Mouse (Mus musculus) liver (tissue): ENCODE data around the gene Rell1.
A peak's percentile ranks its signal among the peaks of the same experiment; 100 is the strongest.

ENCODE experiments used
- DNase-seq: peaks from one replicate; pipeline ENCODE4 v3.0.0-alpha.2; 2020; ENCODE audit warnings: mixed read lengths

Gene Rell1

GRCm38 (mm10) chr5:63891912-63892311 lies 76.8 kb downstream of the Rell1 start:
- DNase-seq: peak; percentile 11

- no peak for DNase-seq
Measured at GRCm38 (mm10) chr5:63891241-63891640, 77.5 kb downstream of the Rell1 start.

GRCm38 (mm10) chr5:63887111-63887510 lies 81.6 kb downstream of the Rell1 start:
- no peak for DNase-seq

DNA sequence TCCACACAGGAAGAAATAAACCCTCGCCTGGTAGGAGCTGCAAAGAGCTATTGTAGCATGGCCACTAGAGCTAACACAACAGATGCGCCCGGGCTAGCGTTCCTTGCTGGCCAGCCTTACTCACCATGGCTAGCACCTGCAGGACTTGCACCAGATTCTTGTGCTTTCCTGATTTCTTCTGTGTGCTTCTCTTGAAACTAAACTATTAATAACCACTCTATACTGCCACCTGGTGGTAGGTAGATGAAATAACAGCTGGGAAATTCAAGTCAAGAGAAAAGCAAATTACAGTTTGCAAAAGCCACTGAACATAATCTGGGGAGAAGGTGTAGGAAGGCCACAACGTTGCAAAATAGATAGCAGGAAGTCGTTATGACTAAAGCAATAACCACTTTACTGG lies 82.0 kb downstream of the Rell1 start:
- no peak for DNase-seq

DNA sequence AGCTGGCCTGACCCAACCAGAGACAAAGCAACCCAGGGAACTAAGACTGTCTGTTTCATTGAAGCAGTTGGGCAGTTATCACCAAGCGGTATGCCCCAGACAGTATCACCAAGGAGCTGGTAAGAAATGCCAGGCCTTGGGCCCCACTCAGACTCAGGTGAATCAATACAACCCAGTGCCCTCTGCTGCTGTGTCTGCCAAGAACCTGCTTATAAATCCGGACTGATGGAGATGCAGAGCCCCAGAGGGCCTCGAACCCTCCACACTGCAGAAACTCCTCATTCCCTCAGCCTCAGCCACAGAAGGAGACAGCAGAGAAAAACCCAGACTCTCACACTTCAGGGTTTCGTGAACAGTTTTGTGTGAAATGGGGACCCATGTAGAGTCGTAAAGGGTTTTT lies 82.4 kb downstream of the Rell1 start:
- DNase-seq: no peak

GRCm38 (mm10) chr5:63879026-63879425 lies 89.7 kb downstream of the Rell1 start:
- DNase-seq: no peak

GRCm38 (mm10) chr5:63876081-63876480 lies 92.6 kb downstream of the Rell1 start:
- no peak for DNase-seq

GRCm38 (mm10) chr5:63874880-63875279 lies 93.8 kb downstream of the Rell1 start:
- DNase-seq: peak; percentile 45

GRCm38 (mm10) chr5:63872176-63872932 lies 96.3 kb downstream of the Rell1 start:
- DNase-seq: no peak

DNA sequence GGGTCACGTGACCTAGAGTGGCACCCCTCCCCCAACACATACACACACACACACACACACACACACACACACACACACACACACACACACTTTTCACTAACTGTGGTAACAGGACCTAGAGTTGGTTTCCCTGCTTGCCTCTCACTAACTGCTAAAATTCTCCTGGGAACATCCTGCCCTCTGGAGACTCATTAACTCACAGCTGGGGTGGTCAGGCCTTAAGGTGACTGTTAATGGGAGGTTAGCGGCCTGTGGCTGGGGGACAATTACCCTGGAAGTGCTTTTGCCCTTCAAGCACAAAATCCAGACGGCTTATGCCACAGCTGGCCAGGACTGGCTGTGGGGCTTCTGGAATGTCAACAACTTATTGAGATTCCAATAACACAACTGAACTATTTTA lies 101.3 kb downstream of the Rell1 start:
- no peak for DNase-seq

DNA sequence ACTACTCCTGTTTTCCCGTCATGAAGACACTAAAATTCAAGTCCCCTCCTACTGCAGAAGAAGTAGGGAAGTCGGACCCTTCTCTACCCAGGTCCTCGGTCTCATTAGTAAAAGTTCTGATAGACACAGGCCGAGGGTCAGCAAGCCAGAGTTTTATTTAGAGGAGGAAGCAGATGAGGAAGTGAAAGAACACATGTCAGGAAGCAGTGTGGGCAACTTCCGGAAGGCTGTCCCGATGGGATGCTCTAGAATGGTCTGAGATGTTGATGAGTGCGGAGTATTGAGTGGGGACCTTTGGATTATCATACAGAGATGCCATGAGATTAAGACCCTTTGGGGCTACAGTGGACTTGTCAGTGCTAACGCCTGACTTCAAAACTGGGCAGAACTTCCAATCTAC lies 109.8 kb downstream of the Rell1 start:
- DNase-seq: no peak
